Mouse (Mus musculus) gastrocnemius, adult 8-10 months (tissue): Measurements from ENCODE around the gene Alg6. TPM values are rescaled to one million over a fixed set of nuclear protein-coding genes. Genes with fewer than 3 reads are reported as not detected.

ENCODE experiments used
- DNase-seq, 2 experiments: peaks; one replicate each; pipeline ENCODE4 v3.0.0; 2022; ENCODE audit warnings: low spot score in 2 of 2
- total RNA-seq, 4 experiments: library from RNA; stranded (reverse); gene quantifications; 2 replicates each; pipeline ENCODE4 v1.2.4; 2022

Alg6 gene
- total RNA-seq, result 1 to 10 TPM; 4.3 to 8.4 (median 6.1) TPM

DNA sequence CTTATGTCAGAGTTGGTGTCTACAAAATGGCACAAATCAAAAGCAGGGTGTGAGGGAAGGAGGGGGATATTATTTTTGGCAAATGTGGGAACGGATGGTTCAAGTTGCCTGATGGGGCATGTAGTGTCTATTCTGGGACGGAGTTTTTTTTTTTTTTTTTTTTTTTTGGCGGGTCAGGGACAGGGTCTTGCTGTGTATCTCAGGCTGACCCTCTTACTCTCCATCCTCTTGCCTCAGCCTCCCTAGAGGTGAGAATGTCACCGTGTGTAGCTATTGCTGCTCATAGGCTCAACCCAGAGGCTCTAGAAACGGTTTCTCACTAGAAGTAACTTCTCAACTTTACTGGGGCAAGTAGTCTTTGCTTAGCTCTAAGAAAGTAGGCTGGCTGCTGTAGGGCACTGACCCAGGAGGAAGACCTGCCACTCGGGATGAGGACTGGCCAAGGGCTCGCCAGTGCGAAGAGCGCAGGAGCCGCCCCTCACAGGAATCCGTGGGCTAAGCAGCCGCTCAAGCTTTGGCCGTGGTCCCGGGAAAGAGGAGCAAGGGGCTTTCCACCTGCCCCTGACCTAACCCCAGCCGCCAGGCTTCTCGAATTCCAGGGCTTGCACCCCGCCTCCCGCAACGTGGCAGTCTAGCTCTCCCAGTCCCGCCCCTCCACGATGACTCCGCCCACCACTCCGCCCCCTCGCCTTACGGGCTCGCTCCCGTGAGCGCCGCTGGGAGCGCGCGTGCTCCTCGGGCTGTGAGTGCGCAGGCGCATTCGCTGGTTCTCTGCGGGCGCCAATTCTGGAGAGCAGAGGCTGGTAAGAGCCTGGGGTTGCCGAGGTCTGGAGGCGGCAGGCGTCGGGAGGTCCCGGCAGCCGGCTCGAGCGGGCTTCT, at the start of gene Alg6:
TSS of gene Alg6 (plus strand) at position 761 of the 879 bp plus-strand sequence.
- DNase-seq, result peak; percentile 96

GRCm38 (mm10) chr4:99670203-99670851, 45.1 kb upstream of the Alg6 start:
- no peak for DNase-seq

GRCm38 (mm10) chr4:99675191-99675590, 40.3 kb upstream of the Alg6 start:
- DNase-seq, result no peak

GRCm38 (mm10) chr4:99683941-99684340, 31.5 kb upstream of the Alg6 start:
- DNase-seq, result no peak

- no peak for DNase-seq
Observed at GRCm38 (mm10) chr4:99686308-99686707, 29.2 kb upstream of the Alg6 start.

DNA sequence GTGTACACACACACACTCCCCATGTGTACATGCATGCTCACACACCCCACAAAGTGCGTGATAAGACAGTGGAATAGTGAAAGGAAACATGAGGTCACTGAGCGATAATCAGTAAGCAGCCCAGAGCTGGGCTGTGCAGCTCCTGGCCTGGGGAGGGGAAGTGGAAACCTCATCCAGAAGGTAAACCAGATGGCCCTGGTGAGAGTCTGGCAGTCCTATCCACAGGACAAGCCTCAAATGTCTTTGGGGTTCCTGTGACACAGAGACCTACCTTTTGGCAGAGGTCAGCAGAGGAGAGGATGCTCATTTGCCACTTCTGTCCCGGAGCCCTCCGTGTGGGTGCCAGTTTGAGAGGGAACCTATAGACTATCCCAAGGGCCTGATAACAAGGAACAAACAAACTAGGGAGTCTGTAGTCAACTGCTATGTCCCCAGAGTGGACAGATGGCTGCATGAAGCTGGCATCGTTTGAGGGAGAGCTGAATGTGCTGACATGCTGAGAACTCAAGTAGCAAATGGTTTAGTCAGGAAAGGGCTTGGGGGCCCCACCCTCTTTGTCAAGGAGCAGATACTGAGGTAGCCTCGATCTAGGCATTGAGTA, 2.8 kb upstream of the Alg6 start:
- DNase-seq, result no peak

DNA sequence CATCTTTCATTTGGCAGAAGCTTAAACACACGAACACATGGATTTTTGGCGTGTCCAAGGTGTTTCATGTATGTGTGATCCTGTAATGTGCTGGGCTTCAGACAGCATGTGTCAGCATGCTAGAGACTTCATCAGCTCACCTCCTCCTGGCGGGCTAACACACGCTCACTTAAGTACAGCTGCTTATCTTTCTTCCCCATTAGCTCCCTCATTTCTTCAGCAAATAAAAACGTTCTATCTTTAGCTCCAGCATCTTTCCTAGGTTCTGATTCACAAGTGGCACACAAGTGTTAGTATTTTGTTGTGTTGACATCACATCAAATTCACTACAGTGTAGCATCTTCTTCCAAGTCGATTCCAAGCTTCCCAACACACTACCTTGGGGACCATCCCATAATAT, 1.5 kb upstream of the Alg6 start:
- DNase-seq, result no peak

- no peak for DNase-seq
Observed at GRCm38 (mm10) chr4:99715783-99716416, 436 bp downstream of the Alg6 start.

DNA sequence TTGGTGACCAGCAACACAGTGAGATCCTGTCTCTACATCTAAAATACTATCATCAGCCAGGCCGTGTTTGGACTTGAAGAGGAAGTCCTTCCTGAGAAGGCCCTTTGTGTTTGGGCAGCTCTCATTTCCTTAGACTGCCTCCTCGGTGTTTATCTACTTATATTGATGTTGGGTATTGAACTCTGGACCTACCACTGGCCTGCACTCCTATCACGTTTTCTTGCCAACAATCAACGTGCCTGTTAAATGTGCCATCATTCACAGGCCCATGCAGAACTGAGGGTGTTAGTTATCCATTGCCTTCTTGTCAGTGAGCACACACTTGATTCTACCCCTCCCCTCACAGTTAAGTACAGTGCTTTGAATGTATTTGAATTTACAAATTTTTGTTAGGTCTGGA, 2.4 kb downstream of the Alg6 start:
- DNase-seq, result no peak

- DNase-seq, result peak; percentile 40 to 49
Observed at GRCm38 (mm10) chr4:99724331-99724730, 8.9 kb downstream of the Alg6 start.

DNA sequence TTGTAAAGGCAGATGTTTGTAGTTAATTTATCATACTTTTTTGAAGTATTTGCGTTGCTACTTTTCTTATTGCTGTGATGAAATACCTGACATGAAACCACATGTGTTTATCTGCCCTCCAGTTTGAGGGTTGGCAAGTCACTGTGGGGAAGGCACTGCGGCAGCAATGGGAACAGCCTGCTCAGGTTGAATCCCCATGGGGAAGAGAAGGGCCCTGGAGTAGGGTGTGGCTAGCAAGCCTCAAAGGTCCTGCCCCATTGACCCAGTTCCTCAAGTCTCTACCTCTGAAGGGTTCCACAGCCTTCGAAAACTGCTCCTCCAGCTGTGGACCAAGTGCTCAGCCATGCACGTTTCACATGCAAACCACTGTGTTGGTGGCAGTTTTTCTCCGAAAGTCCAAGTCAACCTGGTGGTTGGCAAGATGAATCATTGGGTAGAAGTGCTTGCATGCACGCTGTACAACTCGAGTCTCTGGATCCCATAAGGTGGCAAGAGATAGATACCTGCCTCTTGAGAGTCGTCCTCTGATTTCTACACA, 10.5 kb downstream of the Alg6 start:
- DNase-seq, result no peak

DNA sequence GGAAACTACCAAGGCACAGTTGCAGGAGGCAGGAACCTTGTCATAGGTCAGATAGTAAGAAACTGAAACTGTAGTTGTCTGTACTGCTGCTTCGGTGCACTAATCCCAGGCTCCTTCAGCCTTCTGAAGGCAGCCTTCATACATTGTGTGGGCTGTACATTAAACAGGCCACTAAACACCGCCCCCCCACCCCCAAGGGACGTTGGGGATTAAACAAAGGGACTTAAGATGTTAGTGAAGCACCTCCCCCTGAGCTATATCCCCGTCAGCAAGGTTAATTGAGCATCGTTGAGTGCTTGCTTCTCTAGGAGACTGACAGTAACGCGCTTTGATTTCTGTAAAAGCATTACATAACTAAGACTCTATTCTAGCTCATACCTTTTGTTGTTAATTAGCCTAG, 24.4 kb downstream of the Alg6 start:
- no peak for DNase-seq

DNA sequence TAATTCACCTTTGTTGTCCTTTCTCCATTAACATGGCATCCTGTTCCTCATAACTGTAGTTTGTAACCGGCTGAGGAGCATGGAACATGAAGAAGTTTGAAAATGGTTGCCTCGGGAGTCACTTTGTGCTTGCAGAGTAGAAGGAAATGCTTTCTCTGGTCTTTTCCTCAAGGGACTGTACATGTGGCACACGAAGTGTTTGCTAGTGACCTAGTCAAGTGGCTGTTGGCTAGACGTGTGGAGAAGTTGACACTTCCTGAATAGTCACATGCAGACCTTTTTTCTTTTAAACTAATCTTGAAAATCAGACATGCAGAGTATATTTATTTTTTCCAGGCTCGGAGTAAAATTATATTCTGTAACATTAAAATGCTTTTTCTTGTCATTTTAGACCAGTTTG, 37.0 kb downstream of the Alg6 start:
- DNase-seq, result no peak

DNA sequence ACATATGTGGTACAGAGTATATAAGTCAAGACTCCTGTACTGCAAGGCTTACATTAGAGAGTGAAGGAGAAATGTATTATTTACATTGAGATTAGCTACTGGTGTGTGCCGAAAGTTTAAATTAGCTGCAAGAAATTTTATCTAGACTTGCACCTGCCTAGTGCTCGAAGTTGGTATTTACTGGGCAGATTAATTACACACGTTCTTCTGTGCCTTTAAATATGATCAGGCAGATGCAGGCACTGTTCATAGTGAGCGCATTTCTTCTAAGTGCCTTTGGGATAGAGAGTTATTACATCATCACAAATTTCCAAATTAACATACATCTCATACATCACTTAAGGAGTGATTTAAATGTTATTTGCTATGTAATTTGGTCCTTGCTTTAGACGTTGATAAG, 50.8 kb downstream of the Alg6 start:
- DNase-seq, result no peak

GRCm38 (mm10) chr4:99766753-99767152, 51.3 kb downstream of the Alg6 start:
- DNase-seq, result no peak

DNA sequence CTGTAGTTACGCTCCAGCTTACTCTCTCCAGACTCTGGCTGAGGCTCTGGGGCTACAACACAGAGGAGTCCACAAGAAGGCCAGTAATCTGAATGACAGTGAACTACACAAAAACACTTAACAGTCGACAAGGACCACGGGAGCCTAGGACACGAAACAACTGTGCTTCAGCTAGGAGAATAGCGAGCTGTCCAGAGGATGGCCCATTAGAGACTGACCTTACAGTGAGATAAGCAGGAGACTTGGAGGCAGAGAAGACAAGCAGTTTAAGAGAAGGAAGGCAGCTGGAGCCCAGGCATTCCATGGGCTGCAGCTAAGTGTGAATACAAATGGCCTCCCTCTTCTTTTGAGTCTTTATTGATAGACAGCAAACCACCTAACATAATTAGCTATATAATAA, 55.1 kb downstream of the Alg6 start:
- no peak for DNase-seq

GRCm38 (mm10) chr4:99773041-99773440, 57.6 kb downstream of the Alg6 start:
- DNase-seq, result no peak

- DNase-seq, result no peak
Observed at GRCm38 (mm10) chr4:99792365-99792764, 76.9 kb downstream of the Alg6 start.
